Mouse (Mus musculus) kidney, embryonic 14.5 days (tissue): ENCODE measurements around the gene Mtcl1. TPM values are rescaled to one million over a fixed set of nuclear protein-coding genes. Genes with fewer than 3 reads are reported as not detected.

Source experiments
- ATAC-seq: fragments of 200-750 bp; cut with Nextera tagmentation; 2 replicates; pipeline ENCODE4 v1.8.0; 2017; ENCODE audit warnings: moderate number of reproducible peaks, mild to moderate bottlenecking, moderate TSS enrichment, moderate library complexity; ENCODE audit not compliant: low FRiP score, low TSS enrichment
- H3K27ac ChIP-seq: fragments of 300-500 bp; sonication (generic); 2 replicates; pipeline ENCODE4 v1.5.1; 2014; ENCODE audit warnings: low read depth, mild to moderate bottlenecking, low read length, moderate library complexity, mixed read lengths
- H3K27me3 ChIP-seq: fragments of 300-500 bp; sonication (generic); 2 replicates; pipeline ENCODE4 v1.6.1; 2014; ENCODE audit warnings: mild to moderate bottlenecking, low read length; ENCODE audit not compliant: control insufficient read depth, insufficient read depth
- H3K36me3 ChIP-seq: fragments of 300-500 bp; sonication (generic); 2 replicates; pipeline ENCODE4 v1.6.1; 2014; ENCODE audit warnings: low read length, mixed read lengths; ENCODE audit not compliant: control insufficient read depth, insufficient read depth
- H3K4me1 ChIP-seq: fragments of 300-500 bp; sonication (generic); 2 replicates; pipeline ENCODE4 v1.6.1; 2014; ENCODE audit warnings: low read length, mixed read lengths; ENCODE audit not compliant: control insufficient read depth, insufficient read depth
- H3K4me2 ChIP-seq: fragments of 300-500 bp; sonication (generic); replicated peaks from 2 replicates; pipeline ENCODE4 v1.6.1; 2014; ENCODE audit warnings: low read depth, mild to moderate bottlenecking, low read length
- H3K4me3 ChIP-seq: fragments of 300-500 bp; sonication (generic); 2 replicates; pipeline ENCODE4 v1.5.1; 2014; ENCODE audit warnings: mild to moderate bottlenecking, low read length
- H3K9ac ChIP-seq: fragments of 300-500 bp; sonication (generic); 2 replicates; pipeline ENCODE4 v1.6.1; 2014; ENCODE audit warnings: low read depth, mild to moderate bottlenecking, low read length, moderate library complexity
- H3K9me3 ChIP-seq: fragments of 300-500 bp; sonication (generic); 2 replicates; pipeline ENCODE4 v1.6.1; 2016; ENCODE audit warnings: low read length; ENCODE audit not compliant: control insufficient read depth
- WGBS: fragments of 180-500 bp; shearing (Covaris S2); extraction: QIAGEN DNeasy Blood & Tissue Kit; methylation state at CpG from one replicate; pipeline ENCODE4 v1.1.7; 2014; 5-methylcytosine and 5-hydroxymethylcytosine counted together
- polyA plus RNA-seq: library from polyadenylated mRNA; unstranded; fragments of >200 nt; fragmentation: Nextera tagmentation; extraction: Ambion mirVana; gene quantifications from 2 replicates; pipeline ENCODE4 v1.2.1, GENCODE M21; 2014

Mtcl1 gene
- polyA plus RNA-seq, 1 experiment from 2014 or later: 6.8 TPM

GRCm38 (mm10) chr17:66451143-66451542, 1.6 kb upstream of the Mtcl1 start:
- 1% methylated on average over 11 of the region's 11 CpGs for WGBS
- Histone ChIP-seq H3K4me1 (peaks cover 22% of the 10 kb centered on the region; the same call in 1 of the 2 replicates), H3K36me3 (no peaks in the 10 kb centered on the region), H3K4me3 (no peak overlapping the region), H3K4me2 (peak overlapping the region; percentile 99; the same call in 1 of the 2 replicates), H3K9me3 (no peaks in the 10 kb centered on the region), H3K27ac (no peak overlapping the region), H3K27me3 (peaks cover 4% of the 10 kb centered on the region; the same call in 1 of the 2 replicates), H3K9ac (no peak overlapping the region)
- ATAC-seq: no peak

- Histone ChIP-seq H3K27me3 (peaks cover 4% of the 10 kb centered on the region; the same call in 1 of the 2 replicates), H3K36me3 (no peaks in the 10 kb centered on the region), H3K4me3 (peak overlapping the region; percentile 74), H3K27ac (no peak overlapping the region), H3K9ac (no peak overlapping the region), H3K4me2 (peak overlapping the region; percentile 99), H3K4me1 (peaks cover 25% of the 10 kb centered on the region; the same call in 1 of the 2 replicates), H3K9me3 (no peaks in the 10 kb centered on the region)
- 2% methylated on average over 18 of the region's 18 CpGs for WGBS
- no peak for ATAC-seq
Measured at GRCm38 (mm10) chr17:66450526-66451070, 1.0 kb upstream of the Mtcl1 start.

DNA sequence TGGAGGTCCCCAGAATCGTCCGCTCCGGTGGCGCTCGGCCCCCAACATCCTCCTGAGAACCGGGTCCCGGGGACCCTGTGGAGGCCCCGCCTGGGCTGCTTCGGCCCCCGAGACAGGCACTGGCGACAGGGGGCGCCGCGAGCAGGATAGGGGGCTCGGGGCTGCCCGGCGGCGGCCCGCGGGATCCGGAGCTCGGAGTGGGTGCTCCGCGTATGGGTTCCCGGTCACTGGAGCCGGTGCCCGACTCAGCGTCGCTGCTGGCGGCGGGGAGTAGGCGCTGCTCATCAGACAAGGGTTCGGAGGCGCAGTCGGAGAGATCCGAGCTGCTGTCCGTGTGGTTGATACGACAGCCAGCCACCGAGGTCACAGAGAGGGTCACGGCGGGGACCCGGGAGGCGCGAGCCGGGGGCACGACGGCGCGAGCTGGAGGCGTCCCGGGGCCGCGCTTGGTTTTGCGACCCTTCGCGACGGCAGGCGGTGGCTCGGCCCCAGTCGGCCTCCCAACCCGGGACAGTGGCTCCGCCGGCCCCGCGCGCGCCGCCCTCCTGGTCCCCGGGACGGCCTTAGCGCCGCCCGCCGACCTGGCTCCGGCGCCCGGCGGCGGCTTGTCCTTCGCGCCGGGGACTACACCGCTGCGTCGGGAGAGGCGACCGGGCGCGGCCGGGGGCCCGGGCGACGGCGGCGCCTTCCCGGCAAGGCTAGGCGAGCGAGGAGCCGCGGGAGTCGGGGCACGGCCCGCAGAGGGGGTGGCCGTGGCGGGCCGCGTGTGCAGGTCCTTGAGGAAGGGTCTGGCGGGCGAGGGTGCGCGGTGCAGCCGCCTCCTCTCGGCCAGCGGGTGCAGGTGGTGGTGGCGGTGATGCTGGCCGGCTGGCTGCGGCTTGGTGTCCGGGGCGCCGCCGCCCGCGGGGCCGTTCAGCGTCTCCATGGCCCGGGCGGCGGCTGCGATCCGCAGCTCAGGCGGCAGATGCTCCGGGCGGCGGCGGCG, 837 bp downstream of the Mtcl1 start:
- H3K4me3 ChIP-seq: peak overlapping the region; percentile 74
- H3K36me3 ChIP-seq: no peaks in the 10 kb centered on the region
- peaks cover 4% of the 10 kb centered on the region; the same call in 1 of the 2 replicates for H3K27me3 ChIP-seq
- no peaks in the 10 kb centered on the region for H3K9me3 ChIP-seq
- peak overlapping the region; percentile 74; the same call in 1 of the 2 replicates for H3K27ac ChIP-seq
- peak; percentile 34 for ATAC-seq
- under 1% methylated on average over 108 of the region's 136 CpGs for WGBS
- H3K9ac ChIP-seq: peak overlapping the region; percentile 82
- H3K4me2 ChIP-seq: peak overlapping the region; percentile 99
- peaks cover 25% of the 10 kb centered on the region; the same call in 1 of the 2 replicates for H3K4me1 ChIP-seq

GRCm38 (mm10) chr17:66447978-66448377, 1.6 kb downstream of the Mtcl1 start:
- Histone ChIP-seq H3K27me3 (peaks cover 4% of the 10 kb centered on the region; the same call in 1 of the 2 replicates), H3K27ac (no peak overlapping the region), H3K4me2 (peak overlapping the region; percentile 99), H3K9me3 (no peaks in the 10 kb centered on the region), H3K4me1 (peaks cover 25% of the 10 kb centered on the region; the same call in 1 of the 2 replicates), H3K4me3 (peak overlapping the region; percentile 74), H3K36me3 (no peaks in the 10 kb centered on the region), H3K9ac (peak overlapping the region; percentile 82)
- ATAC-seq: no peak
- 1% methylated on average over 13 of the region's 13 CpGs for WGBS

DNA sequence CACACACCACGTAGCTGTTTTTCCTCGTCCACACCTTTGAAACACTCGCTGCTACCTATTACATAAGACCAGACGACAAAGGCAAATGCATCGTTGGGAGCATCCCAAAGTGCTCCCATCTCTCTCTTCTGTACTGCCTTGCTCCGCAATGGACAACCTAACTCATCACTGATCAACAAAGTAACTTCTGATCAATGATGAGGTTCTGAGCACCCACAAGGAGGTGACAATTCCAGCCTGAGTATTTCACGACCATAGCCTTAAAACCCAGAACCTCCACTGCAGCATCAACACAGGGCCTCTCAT, 2.6 kb downstream of the Mtcl1 start:
- Histone ChIP-seq H3K27ac (no peak overlapping the region), H3K27me3 (peaks cover 4% of the 10 kb centered on the region; the same call in 1 of the 2 replicates), H3K4me2 (peak overlapping the region; percentile 99; the same call in 1 of the 2 replicates), H3K9me3 (no peaks in the 10 kb centered on the region), H3K4me1 (peaks cover 25% of the 10 kb centered on the region; the same call in 1 of the 2 replicates), H3K36me3 (no peaks in the 10 kb centered on the region), H3K9ac (no peak overlapping the region), H3K4me3 (peak overlapping the region; percentile 7)
- WGBS: 56% methylated on average over 7 of the region's 7 CpGs
- no peak for ATAC-seq

- Histone ChIP-seq H3K27me3 (peaks cover 4% of the 10 kb centered on the region; the same call in 1 of the 2 replicates), H3K27ac (no peak overlapping the region), H3K4me3 (peak overlapping the region; percentile 7; the same call in 1 of the 2 replicates), H3K4me2 (peak overlapping the region; percentile 99; the same call in 1 of the 2 replicates), H3K4me1 (peaks cover 25% of the 10 kb centered on the region; the same call in 1 of the 2 replicates), H3K36me3 (no peaks in the 10 kb centered on the region), H3K9me3 (no peaks in the 10 kb centered on the region), H3K9ac (no peak overlapping the region)
- WGBS: 36% methylated on average over 7 of the region's 7 CpGs
- ATAC-seq: no peak
Measured at GRCm38 (mm10) chr17:66446196-66447006, 3.1 kb downstream of the Mtcl1 start.

DNA sequence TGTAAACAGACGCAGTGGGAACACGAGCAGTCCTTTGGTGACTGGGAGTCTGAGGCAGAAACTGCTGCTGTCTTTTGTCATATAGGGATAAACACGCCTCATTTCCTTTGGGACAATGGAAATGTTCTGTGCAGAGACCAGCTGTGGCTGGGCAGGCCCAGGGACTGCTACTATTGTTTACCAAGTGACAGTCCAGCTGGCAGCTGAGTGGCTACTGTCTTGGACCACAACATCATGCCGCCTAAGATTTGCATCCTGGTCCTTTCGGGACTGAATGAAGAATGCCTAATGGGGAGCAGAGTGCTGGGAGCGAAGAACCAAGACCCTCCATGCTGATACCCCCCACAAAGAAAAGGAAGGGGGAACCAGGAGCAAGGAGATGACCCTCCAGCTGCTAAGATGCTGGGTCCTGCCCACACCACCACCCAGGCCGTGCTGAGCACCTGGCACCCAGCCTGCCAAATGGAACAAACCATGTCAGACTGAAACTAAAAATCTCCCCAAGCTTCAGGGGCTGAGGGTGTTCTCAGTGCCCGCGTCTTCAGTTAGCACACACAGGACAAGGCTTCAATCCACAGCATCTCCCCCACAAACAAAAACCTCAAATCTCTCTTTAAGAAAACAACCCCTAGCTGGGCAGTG, 5.4 kb downstream of the Mtcl1 start:
- H3K9ac ChIP-seq: no peak overlapping the region
- no peak for ATAC-seq
- H3K4me3 ChIP-seq: no peak overlapping the region
- H3K27ac ChIP-seq: no peak overlapping the region
- H3K4me1 ChIP-seq: peaks cover 16% of the 10 kb centered on the region; the same call in 1 of the 2 replicates
- no peaks in the 10 kb centered on the region for H3K9me3 ChIP-seq
- H3K27me3 ChIP-seq: no peaks in the 10 kb centered on the region
- no peaks in the 10 kb centered on the region for H3K36me3 ChIP-seq
- 65% methylated on average over 9 of the region's 9 CpGs for WGBS
- no peak overlapping the region for H3K4me2 ChIP-seq

- Histone ChIP-seq H3K4me3 (no peak overlapping the region), H3K9ac (no peak overlapping the region), H3K27ac (no peak overlapping the region), H3K4me1 (no peaks in the 10 kb centered on the region), H3K9me3 (no peaks in the 10 kb centered on the region), H3K36me3 (peaks cover 6% of the 10 kb centered on the region), H3K4me2 (no peak overlapping the region), H3K27me3 (no peaks in the 10 kb centered on the region)
- ATAC-seq: no peak
- 83% methylated on average over 7 of the region's 8 CpGs for WGBS
Measured at GRCm38 (mm10) chr17:66439888-66440287, 9.7 kb downstream of the Mtcl1 start.
